Mouse (Mus musculus) layer of hippocampus, adult 18-20 months (tissue): ENCODE measurements around the gene Sectm1b. TPM values are rescaled to one million over a fixed set of nuclear protein-coding genes. Genes with fewer than 3 reads are reported as not detected.

Source experiments
- DNase-seq, 2 experiments: peaks; one replicate each; pipeline ENCODE4 v3.0.0; 2022; ENCODE audit warnings: low spot score in 2 of 2
- total RNA-seq, 2 experiments: library from RNA; stranded (reverse); gene quantifications; 2 replicates each; pipeline ENCODE4 v1.2.3; 2021

The Sectm1b gene
- total RNA-seq, 2 experiments from 2014 or later: not detected

GRCm38 (mm10) chr11:121038366-121039240, 24.8 kb downstream of the Sectm1b start:
- DNase-seq: no peak

- no peak for DNase-seq
Measured at GRCm38 (mm10) chr11:121033118-121033517, 30.3 kb downstream of the Sectm1b start.

GRCm38 (mm10) chr11:121027259-121027658, 36.1 kb downstream of the Sectm1b start:
- no peak for DNase-seq

GRCm38 (mm10) chr11:121024163-121024562, 39.2 kb downstream of the Sectm1b start:
- DNase-seq: no peak

- no peak for DNase-seq
Measured at GRCm38 (mm10) chr11:121019501-121019900, 43.9 kb downstream of the Sectm1b start.

- peak; percentile 22 to 55 for DNase-seq
Measured at GRCm38 (mm10) chr11:121017703-121018102, 45.7 kb downstream of the Sectm1b start.

- DNase-seq: no peak
Measured at GRCm38 (mm10) chr11:121015472-121015871, 47.9 kb downstream of the Sectm1b start.

GRCm38 (mm10) chr11:121014896-121015300, 48.5 kb downstream of the Sectm1b start:
- DNase-seq: peak; percentile 43 to 49

- peak in 1 of 2 experiments; percentile 18 for DNase-seq
Measured at GRCm38 (mm10) chr11:121013656-121014055, 49.7 kb downstream of the Sectm1b start.

GRCm38 (mm10) chr11:121010044-121010755, 53.2 kb downstream of the Sectm1b start:
- no peak for DNase-seq

- DNase-seq: no peak
Measured at GRCm38 (mm10) chr11:121006184-121006583, 57.2 kb downstream of the Sectm1b start.

GRCm38 (mm10) chr11:121004281-121004680, 59.1 kb downstream of the Sectm1b start:
- no peak for DNase-seq

Other genes starting within 250 kb of the Sectm1b start
- gene Fasn, start 239.0 kb downstream of the Sectm1b start, total RNA-seq: 100 to 1,000 TPM; 183 to 187 TPM
- 1 to 10 TPM; 6.9 to 7.7 TPM for gene Ccdc57, start 130.7 kb downstream of the Sectm1b start, total RNA-seq
- gene Slc16a3, start 115.1 kb downstream of the Sectm1b start, total RNA-seq: 1 to 10 TPM; 1.7 to 4.5 TPM
- gene Csnk1d, start 72.2 kb downstream of the Sectm1b start, total RNA-seq: 100 to 1,000 TPM; 136 TPM
- gene Cd7, start 24.2 kb downstream of the Sectm1b start, total RNA-seq: not detected
- gene Sectm1a, start 17.7 kb upstream of the Sectm1b start, total RNA-seq: not detected
- gene Tex19.2, start 55.1 kb upstream of the Sectm1b start, total RNA-seq: not detected
- not detected for gene Tex19.1, start 82.6 kb upstream of the Sectm1b start, total RNA-seq
- under 1 TPM; 0.25 to 0.37 TPM for gene Uts2r, start 96.7 kb upstream of the Sectm1b start, total RNA-seq
- gene Hexdc, start 140.9 kb upstream of the Sectm1b start, total RNA-seq: 10 to 100 TPM; 20.6 to 21.0 TPM
- 1 to 10 TPM; 7.4 to 7.7 TPM for gene Ogfod3, start 141.1 kb upstream of the Sectm1b start, total RNA-seq
- 10 to 100 TPM; 25.3 to 27.2 TPM for gene Cybc1, start 165.8 kb upstream of the Sectm1b start, total RNA-seq
- gene Narf, start 173.7 kb upstream of the Sectm1b start, total RNA-seq: 10 to 100 TPM; 43.6 to 44.6 TPM
- 10 to 100 TPM; 76.9 to 78.0 TPM for gene Foxk2, start 196.4 kb upstream of the Sectm1b start, total RNA-seq